Mouse (Mus musculus) spleen, adult 12 weeks (tissue): Measurements from ENCODE around the gene Prkacb.

Source experiments
- DNase-seq: peaks from one replicate; pipeline ENCODE4 v3.0.0; 2022; ENCODE audit warnings: low spot score

Prkacb gene

GRCm38 (mm10) chr3:146719696-146720095 is 93.1 kb downstream of the Prkacb start:
- no peak for DNase-seq

- DNase-seq: no peak
Observed at GRCm38 (mm10) chr3:146718251-146718650, 94.5 kb downstream of the Prkacb start.

- DNase-seq: no peak
Observed at GRCm38 (mm10) chr3:146712305-146712704, 100.5 kb downstream of the Prkacb start.

- no peak for DNase-seq
Observed at GRCm38 (mm10) chr3:146711559-146711958, 101.2 kb downstream of the Prkacb start.

GRCm38 (mm10) chr3:146711084-146711483 is 101.7 kb downstream of the Prkacb start:
- DNase-seq: no peak

GRCm38 (mm10) chr3:146709086-146709485 is 103.7 kb downstream of the Prkacb start:
- DNase-seq: no peak

GRCm38 (mm10) chr3:146708381-146708780 is 104.4 kb downstream of the Prkacb start:
- no peak for DNase-seq

- no peak for DNase-seq
Observed at GRCm38 (mm10) chr3:146704099-146704498, 108.7 kb downstream of the Prkacb start.

GRCm38 (mm10) chr3:146700051-146700450 is 112.7 kb downstream of the Prkacb start:
- DNase-seq: no peak

- DNase-seq: no peak
Observed at GRCm38 (mm10) chr3:146698982-146699381, 113.8 kb downstream of the Prkacb start.

GRCm38 (mm10) chr3:146692547-146692946 is 120.2 kb downstream of the Prkacb start:
- no peak for DNase-seq

- DNase-seq: no peak
Observed at GRCm38 (mm10) chr3:146687121-146687725, 125.6 kb downstream of the Prkacb start.

- DNase-seq: no peak
Observed at GRCm38 (mm10) chr3:146686428-146686827, 126.4 kb downstream of the Prkacb start.

- no peak for DNase-seq
Observed at GRCm38 (mm10) chr3:146684811-146685675, 127.7 kb downstream of the Prkacb start, which contains the start of gene Samd13. TSS of gene Samd13 (minus strand) at chr3:146685592.

GRCm38 (mm10) chr3:146683095-146683494 is 129.7 kb downstream of the Prkacb start:
- no peak for DNase-seq

- DNase-seq: no peak
Observed at GRCm38 (mm10) chr3:146682140-146682651, 130.6 kb downstream of the Prkacb start.

GRCm38 (mm10) chr3:146681696-146682095 is 131.1 kb downstream of the Prkacb start:
- DNase-seq: no peak

- no peak for DNase-seq
Observed at GRCm38 (mm10) chr3:146680625-146681024, 132.2 kb downstream of the Prkacb start.

- DNase-seq: no peak
Observed at GRCm38 (mm10) chr3:146679646-146680045, 133.1 kb downstream of the Prkacb start.
